Mouse (Mus musculus): ENCODE measurements around the gene Kcnb1.
A peak's percentile ranks its signal among the peaks of the same experiment; 100 is the strongest.

The Kcnb1 gene

DNA sequence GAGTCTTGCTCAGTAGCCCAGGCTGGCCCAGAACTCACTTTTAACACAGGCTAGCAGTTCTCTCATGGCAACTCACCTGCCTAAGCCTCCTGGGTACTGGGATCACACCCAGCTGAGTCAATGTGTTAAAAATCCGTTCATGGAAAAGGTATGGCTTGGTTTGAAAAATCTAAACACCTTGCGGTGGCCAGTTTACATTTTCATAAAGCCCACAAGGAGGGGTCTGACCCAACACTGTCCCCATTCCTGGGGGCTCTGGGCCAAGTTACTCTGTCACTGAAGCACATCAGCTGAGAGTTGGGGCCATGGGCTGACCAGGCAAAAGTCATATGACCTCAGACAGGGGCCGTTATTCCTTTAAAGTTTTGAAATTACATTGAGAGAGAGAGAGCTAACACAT is 109.6 kb downstream of the Kcnb1 start:
- no peak for DNase-seq (ENCODE audit: low read depth, low spot score)

GRCm38 (mm10) chr2:167079535-167080257 is 110.3 kb downstream of the Kcnb1 start:
- DNase-seq (ENCODE audit: low read depth, low spot score) = no peak

GRCm38 (mm10) chr2:167078931-167079495 is 110.9 kb downstream of the Kcnb1 start:
- no peak for DNase-seq (ENCODE audit: low read depth, low spot score)

DNA sequence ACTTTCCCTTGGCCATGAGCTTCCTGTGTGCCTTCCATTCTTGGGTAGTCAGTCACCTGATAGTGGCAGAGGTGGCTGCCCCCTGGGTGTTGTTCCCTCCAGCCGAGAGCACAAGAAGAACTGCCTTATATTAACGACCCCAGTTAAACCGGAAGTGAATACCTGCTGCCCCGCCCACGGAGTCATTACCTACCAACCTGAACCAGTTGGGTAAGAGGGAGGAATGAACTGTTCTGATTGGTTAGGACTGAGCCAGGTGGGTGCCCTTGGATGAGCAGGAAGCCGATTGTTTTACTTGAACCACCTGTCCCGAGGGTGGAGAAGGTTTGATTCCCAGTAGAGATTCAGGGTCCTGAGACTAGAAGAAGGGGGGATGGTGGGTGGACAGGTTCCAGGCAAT is 111.5 kb downstream of the Kcnb1 start:
- DNase-seq (ENCODE audit: low read depth, low spot score) = no peak

DNA sequence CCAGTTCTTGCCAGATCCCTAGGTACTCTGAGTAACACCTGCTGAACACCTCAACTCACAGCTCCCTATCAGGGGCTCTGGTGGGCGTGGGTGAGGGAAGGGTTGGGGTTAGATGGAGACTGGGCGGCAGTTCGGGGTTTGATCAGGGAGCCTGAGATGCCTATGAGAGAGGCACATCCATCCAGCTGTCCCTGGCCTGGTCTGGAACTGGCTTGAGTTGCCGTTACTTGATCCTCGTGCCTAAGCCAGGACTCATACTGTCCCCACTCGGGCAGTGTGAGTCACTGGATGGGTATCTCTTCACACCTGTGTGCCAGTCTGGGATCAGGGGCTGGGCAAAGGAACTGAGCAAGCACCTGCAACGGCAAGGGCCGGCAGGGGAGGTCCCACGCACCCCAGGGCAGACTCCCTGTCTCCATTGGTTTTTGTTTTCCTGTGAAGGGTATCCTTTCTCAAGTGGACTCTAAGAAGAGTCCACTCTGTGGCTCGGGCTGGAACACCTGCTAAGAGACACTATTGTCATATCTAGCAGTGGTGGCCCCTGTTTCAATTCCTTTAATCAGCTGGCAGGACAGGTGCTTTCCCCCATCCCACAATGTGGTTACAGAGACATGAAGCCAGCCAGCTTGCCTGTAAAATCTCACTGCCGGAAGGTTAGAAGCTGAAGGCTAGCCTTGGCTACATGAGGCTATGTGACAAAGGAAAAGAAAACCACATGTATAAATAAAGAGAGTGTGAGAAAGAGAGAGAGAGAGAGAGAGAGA is 112.6 kb downstream of the Kcnb1 start:
- no peak for DNase-seq (ENCODE audit: low read depth, low spot score)

- DNase-seq (ENCODE audit: low read depth, low spot score) = no peak
Measured at GRCm38 (mm10) chr2:167076759-167077158, 113.2 kb downstream of the Kcnb1 start.

GRCm38 (mm10) chr2:167076352-167076751 is 113.6 kb downstream of the Kcnb1 start:
- DNase-seq (ENCODE audit: low read depth, low spot score) = no peak

DNA sequence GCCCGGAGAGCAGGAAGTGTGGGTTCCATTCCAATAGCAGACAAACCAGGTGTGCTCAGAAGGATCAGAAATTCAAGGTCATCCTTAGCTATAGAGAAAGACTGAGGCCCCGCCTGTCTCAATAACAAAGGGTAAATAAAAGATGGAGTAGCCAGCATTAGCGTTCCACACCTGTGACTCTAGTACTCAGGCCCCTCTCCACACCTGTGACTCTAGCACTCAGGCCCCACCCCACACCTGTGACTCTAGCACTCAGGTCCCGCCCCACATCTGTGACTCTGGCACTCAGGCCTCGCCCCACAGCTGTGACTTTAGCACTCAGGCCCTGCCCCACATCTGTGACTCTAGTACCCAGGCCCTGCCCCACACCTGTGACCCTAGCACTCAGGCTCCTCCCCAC is 115.4 kb downstream of the Kcnb1 start:
- no peak for DNase-seq (ENCODE audit: low read depth, low spot score)

- peak; percentile 97 for DNase-seq (ENCODE audit: low read depth, low spot score)
Measured at GRCm38 (mm10) chr2:167071641-167072601, 118.0 kb downstream of the Kcnb1 start.

GRCm38 (mm10) chr2:167071266-167071640 is 118.7 kb downstream of the Kcnb1 start:
- DNase-seq (ENCODE audit: low read depth, low spot score) = no peak

GRCm38 (mm10) chr2:167070341-167070740 is 119.6 kb downstream of the Kcnb1 start:
- DNase-seq (ENCODE audit: low read depth, low spot score) = no peak

GRCm38 (mm10) chr2:167067575-167067974 is 122.4 kb downstream of the Kcnb1 start:
- no peak for DNase-seq (ENCODE audit: low read depth, low spot score)

DNA sequence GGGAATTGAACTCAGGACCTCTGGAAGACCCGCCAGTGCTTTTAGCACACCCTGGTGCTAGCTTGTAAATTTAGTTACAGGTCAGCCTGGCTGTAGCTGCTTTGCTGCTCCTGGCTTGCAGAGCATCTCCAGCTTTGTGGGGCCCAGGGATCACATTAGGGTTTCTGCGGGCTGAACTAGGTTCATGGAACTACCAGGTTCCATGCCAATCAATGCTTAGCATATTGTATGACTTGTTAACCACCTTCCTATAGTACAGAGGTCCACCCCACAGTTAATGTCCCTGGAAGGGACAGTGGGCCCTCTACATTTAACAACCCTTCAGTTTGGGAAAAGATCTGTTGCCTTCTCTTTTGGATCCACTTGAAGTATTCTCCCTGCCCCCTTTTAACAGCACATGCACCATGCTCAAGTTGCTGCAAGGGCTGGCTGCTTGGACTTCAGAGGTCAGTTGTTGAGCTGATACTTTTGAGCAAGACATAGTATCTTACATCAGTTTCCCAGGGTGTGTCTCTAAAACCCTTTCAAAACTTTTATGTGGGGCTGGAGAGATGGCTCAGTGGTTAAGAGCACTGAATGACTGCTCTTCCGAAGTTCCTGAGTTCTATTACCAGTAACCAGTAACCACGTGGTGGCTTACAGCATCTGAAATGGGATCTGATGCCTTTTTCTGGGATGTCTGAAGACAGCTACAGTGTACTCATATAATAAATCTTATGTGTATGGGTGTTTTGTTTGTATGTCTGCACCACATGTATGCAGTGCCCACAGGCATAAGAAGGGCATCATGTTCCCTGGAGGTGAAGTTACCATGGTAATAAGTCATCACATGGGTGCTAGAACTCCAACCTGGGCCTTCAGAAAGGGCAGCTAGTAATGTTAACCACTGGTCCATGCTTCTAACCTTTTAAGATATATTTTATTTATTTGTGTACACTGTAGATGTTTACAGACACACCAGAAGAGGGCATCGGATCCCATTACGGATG is 123.1 kb downstream of the Kcnb1 start:
- no peak for DNase-seq (ENCODE audit: low read depth, low spot score)

DNA sequence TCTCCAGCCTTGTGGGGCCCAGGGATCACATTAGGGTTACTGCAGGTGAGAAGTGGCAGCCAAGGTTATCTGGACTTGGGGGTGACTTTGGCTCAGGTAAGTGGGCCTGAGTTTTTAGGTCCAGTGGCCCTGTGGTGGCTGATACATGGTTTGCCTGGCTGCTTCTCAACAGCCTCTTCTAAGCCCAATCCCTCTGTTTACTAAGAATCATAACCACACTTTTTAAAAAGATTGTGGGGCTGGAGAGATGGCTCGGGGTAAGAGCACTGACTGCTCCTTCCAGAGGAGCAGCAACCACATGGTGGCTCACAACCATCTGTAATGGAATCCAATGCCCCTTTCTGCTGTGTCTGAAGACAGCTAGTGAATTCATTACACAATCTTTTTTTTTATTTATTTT is 123.9 kb downstream of the Kcnb1 start:
- DNase-seq (ENCODE audit: low read depth, low spot score) = no peak

DNA sequence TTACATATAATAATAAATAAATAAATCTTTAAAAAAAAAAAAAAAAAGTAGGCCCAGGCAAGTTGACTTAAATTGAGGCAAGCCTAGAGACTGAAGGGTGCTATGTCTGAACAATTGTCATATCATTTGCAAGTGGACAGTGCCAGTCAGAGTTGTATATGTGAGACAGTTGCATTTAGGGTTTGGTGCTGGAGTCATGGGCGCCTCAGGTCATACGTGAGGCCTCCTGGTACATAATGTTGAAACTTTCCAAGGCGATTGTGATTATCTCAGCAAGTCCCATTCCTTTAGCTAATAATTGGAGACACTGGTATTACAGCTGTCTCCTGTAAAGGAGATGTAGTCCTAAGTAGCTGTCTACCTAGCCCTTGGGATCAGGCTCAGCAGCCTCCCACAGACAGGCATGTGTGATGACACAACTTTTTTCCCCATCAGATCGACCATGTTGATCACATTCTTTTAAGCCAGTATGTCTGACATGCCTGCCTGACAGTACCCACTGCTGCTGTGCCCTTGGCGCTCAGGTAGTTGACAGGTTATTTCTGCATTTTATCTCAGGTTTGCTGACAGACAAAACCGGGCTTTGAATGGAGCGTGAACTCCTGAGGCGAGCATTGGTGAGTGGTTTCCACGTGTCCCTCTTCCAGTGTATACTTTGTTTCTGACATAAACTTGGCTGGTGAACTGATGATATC is 125.2 kb downstream of the Kcnb1 start:
- peak; percentile 16 for DNase-seq (ENCODE audit: low read depth, low spot score)

- peak; percentile 21 for DNase-seq (ENCODE audit: low read depth, low spot score)
Measured at GRCm38 (mm10) chr2:167063906-167064496, 126.0 kb downstream of the Kcnb1 start.

DNA sequence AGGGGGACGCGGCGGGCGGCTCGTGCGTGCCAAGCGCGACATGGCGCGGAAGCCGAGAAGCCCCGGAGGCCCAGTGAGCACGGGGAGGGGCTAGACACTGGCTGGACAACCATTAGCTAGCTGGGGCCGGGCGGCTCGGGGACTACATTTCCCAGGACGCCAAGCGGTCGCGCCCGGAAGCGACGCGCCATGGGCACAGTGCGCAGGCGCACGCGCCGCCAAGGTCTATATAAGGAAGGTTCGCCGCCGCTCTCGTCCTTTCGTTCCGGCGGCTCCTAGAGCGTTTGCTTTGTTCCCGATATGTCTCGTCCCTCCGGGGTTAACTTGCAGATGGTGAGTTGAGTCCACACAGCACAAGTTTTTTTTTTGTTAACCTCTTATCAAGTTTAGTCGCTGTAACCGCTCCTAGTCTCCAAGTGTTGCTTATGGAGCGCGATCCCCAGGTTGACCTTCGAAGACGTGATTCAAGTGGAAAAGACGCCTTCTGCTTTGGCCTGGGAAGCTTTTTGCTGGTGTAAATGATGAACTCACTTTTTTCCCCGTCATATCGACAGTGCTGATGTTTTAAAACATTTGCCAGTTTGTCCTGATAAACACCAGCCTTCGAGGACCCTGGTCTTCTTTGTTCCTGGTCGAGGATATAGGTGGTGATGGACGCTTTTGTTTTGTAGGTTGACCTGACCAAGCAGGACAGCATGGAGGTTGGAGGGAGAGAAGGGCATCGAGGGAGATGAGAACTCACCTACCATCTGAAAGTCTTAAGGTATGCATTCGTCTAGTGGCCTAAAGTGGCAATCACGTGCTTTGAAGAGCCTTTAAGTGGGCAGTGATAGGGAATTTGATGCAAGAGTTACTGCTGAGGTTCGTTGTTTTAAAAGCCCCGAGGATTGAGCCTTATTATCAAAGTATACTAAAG is 126.7 kb downstream of the Kcnb1 start, which contains the start of gene Znfx1:
TSS of gene Znfx1 (minus strand) at position 51 of the 916 bp plus-strand sequence.
- peak; percentile 97 for DNase-seq (ENCODE audit: low read depth, low spot score)

GRCm38 (mm10) chr2:167062497-167062911 is 127.5 kb downstream of the Kcnb1 start:
- DNase-seq (ENCODE audit: low read depth, low spot score) = peak; percentile 98
